Mouse (Mus musculus) megakaryocyte, embryonic 14.5 days (primary cell): ENCODE measurements around the gene BC051142.

Source experiments
- FLI1 ChIP-seq: IDR thresholded peaks from 2 replicates; pipeline ENCODE4 v1.6.1; 2012; ENCODE audit warnings: low read length, inconsistent platforms, mixed read lengths
- GATA1 ChIP-seq: IDR thresholded peaks from 3 replicates; pipeline ENCODE4 v1.6.1; 2012; ENCODE audit warnings: mixed read lengths, low read length, inconsistent platforms, borderline replicate concordance

DNA sequence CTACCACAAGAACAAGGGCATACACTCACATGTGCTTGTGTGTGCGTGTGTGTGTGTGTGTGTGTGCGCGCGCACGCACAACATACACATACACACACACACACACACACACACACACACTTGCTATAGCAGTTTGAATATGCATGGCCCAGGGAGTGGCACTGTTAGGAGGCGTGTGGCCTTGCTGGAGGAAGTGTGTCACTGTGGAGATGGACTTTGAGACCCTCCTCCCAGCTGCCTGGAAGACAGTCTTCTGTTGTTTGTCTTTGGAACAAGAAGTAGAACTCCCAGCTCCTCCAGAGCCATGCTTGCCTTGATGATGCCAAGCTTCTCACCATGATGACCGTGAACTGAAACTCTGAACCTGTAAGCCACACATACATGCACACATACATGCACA lies 43.4 kb downstream of the BC051142 start:
- TF ChIP-seq GATA1 (no peak), FLI1 (no peak)
